Mouse (Mus musculus): ENCODE data around the gene Macrod2. TPM values are rescaled to one million over a fixed set of nuclear protein-coding genes. Genes with fewer than 3 reads are reported as not detected.
A peak's percentile ranks its signal among the peaks of the same experiment; 100 is the strongest.

Macrod2 gene
- polyA plus RNA-seq, 1 experiment from 2014 or later: 34.2 TPM

GRCm38 (mm10) chr2:141308406-141308805 lies 913.3 kb downstream of the Macrod2 start:
- peaks cover 25% of the 10 kb centered on the region for H3K4me1 ChIP-seq
- H3K36me3 ChIP-seq (replicated peaks): no peaks in the 10 kb centered on the region
- H3K9me3 ChIP-seq: no peaks in the 10 kb centered on the region
- H3K27ac ChIP-seq: no peak overlapping the region
- WGBS: 76% methylated on average over 3 of the region's 3 CpGs
- no peak overlapping the region for H3K4me3 ChIP-seq
- no peak for DNase-seq (ENCODE audit: extremely low spot score, low spot score)
- H3K27me3 ChIP-seq (ENCODE audit: poor library complexity, severe bottlenecking): no peaks in the 10 kb centered on the region

- Histone ChIP-seq H3K27ac (peak overlapping the region; percentile 72), H3K4me3 (no peak overlapping the region), H3K4me1 (peaks cover 25% of the 10 kb centered on the region), H3K36me3 (replicated peaks) (no peaks in the 10 kb centered on the region), H3K27me3 (ENCODE audit: poor library complexity, severe bottlenecking) (no peaks in the 10 kb centered on the region), H3K9me3 (no peaks in the 10 kb centered on the region)
- WGBS: 35% methylated on average over 10 of the region's 10 CpGs
- DNase-seq (ENCODE audit: extremely low spot score, low spot score): peak; percentile 29
These were observed 917.2 kb downstream of the Macrod2 start for GRCm38 (mm10) chr2:141312136-141312948.

- Histone ChIP-seq H3K27me3 (ENCODE audit: poor library complexity, severe bottlenecking) (no peaks in the 10 kb centered on the region), H3K36me3 (replicated peaks) (no peaks in the 10 kb centered on the region), H3K9me3 (no peaks in the 10 kb centered on the region), H3K27ac (no peak overlapping the region), H3K4me1 (peaks cover 20% of the 10 kb centered on the region), H3K4me3 (no peak overlapping the region)
- WGBS: 92% methylated on average over 3 of the region's 3 CpGs
- DNase-seq (ENCODE audit: extremely low spot score, low spot score): no peak
These were observed 920.2 kb downstream of the Macrod2 start for GRCm38 (mm10) chr2:141315349-141315748.

DNA sequence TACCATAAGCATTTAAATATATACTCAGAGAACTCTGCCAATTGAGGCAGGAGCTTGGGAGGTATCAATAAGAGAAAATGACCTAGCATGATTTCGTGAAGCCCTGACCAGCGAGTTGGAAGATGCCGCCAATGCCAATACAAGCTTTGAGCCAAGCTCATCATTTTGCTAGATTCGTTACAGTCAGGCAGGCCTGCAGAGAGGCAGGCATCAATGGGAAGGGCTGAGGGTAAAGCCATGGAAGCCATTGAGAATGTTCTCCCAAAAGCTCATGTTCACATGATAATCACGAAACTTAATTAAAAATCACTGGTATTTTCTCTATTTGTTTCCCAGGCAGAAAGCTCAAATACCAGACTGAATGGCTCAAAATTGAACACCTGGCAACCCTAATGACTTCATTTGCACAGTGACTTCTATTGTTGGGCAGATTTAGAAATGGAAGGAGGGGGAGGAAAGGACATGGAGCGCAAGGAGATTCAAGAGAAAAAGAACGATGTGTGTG lies 928.9 kb downstream of the Macrod2 start:
- Histone ChIP-seq H3K9me3 (no peaks in the 10 kb centered on the region), H3K36me3 (replicated peaks) (no peaks in the 10 kb centered on the region), H3K4me3 (no peak overlapping the region), H3K4me1 (no peaks in the 10 kb centered on the region), H3K27ac (no peak overlapping the region), H3K27me3 (ENCODE audit: poor library complexity, severe bottlenecking) (no peaks in the 10 kb centered on the region)
- no peak for DNase-seq (ENCODE audit: extremely low spot score, low spot score)
- WGBS: 86% methylated on average over 7 of the region's 7 CpGs

GRCm38 (mm10) chr2:141327296-141327695 lies 932.2 kb downstream of the Macrod2 start:
- H3K27ac ChIP-seq: no peak overlapping the region
- H3K4me1 ChIP-seq: no peaks in the 10 kb centered on the region
- no peaks in the 10 kb centered on the region for H3K9me3 ChIP-seq
- H3K36me3 ChIP-seq (replicated peaks): no peaks in the 10 kb centered on the region
- WGBS: 88% methylated on average over 6 of the region's 6 CpGs
- no peaks in the 10 kb centered on the region for H3K27me3 ChIP-seq (ENCODE audit: poor library complexity, severe bottlenecking)
- no peak for DNase-seq (ENCODE audit: extremely low spot score, low spot score)
- H3K4me3 ChIP-seq: no peak overlapping the region

- Histone ChIP-seq H3K27me3 (ENCODE audit: poor library complexity, severe bottlenecking) (no peaks in the 10 kb centered on the region), H3K4me1 (no peaks in the 10 kb centered on the region)
- 82% methylated on average over 3 of the region's 3 CpGs for WGBS
These were observed 942.6 kb downstream of the Macrod2 start for GRCm38 (mm10) chr2:141337708-141338107.

DNA sequence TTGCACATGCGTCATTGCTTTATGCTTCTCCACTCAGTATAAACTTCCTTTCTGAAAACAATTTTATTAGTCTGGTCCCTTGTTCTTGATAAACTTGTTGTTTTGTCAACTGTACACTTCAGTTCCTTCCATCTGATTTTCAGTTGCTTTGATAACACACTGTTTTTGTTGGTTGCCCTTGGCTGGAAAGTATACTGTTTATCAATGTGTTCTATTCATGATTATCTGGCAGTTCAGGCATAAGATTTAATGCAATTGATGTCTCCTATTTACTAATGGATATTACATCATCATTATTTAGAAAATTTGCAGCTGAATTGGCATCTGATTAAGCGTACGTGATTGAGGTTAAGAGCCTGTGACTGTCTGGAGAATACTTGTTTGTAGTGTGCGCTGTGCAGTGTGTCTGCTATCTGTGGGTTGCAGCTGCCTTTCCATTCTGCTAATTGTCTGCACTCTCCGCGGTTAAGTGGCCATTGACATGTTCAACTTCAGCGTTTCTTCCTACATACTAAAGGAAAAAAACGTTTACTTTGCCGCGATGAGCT lies 949.0 kb downstream of the Macrod2 start:
- H3K4me1 ChIP-seq: no peaks in the 10 kb centered on the region
- H3K4me3 ChIP-seq: no peak overlapping the region
- no peak overlapping the region for H3K27ac ChIP-seq
- no peaks in the 10 kb centered on the region for H3K36me3 ChIP-seq (replicated peaks)
- no peaks in the 10 kb centered on the region for H3K27me3 ChIP-seq (ENCODE audit: poor library complexity, severe bottlenecking)
- no peaks in the 10 kb centered on the region for H3K9me3 ChIP-seq
- 88% methylated on average over 10 of the region's 10 CpGs for WGBS
- DNase-seq (ENCODE audit: extremely low spot score, low spot score): no peak

More at GRCm38 (mm10) chr2:141337708-141338107, 942.6 kb downstream of the Macrod2 start:
- no peak overlapping the region for H3K27ac ChIP-seq
- no peaks in the 10 kb centered on the region for H3K36me3 ChIP-seq (replicated peaks)
- no peak overlapping the region for H3K4me3 ChIP-seq
- DNase-seq (ENCODE audit: extremely low spot score, low spot score): no peak
- H3K9me3 ChIP-seq: no peaks in the 10 kb centered on the region

- 83% methylated on average over 2 of the region's 2 CpGs for WGBS
- H3K27ac ChIP-seq: no peak overlapping the region
- no peaks in the 10 kb centered on the region for H3K36me3 ChIP-seq (replicated peaks)
- no peak overlapping the region for H3K4me3 ChIP-seq
- H3K9me3 ChIP-seq: no peaks in the 10 kb centered on the region
- no peak for DNase-seq (ENCODE audit: extremely low spot score, low spot score)
- H3K4me1 ChIP-seq: peaks cover 6% of the 10 kb centered on the region
- no peaks in the 10 kb centered on the region for H3K27me3 ChIP-seq (ENCODE audit: poor library complexity, severe bottlenecking)
These were observed 957.5 kb downstream of the Macrod2 start for GRCm38 (mm10) chr2:141352623-141353022.

GRCm38 (mm10) chr2:141388632-141389031 lies 993.5 kb downstream of the Macrod2 start:
- 85% methylated on average over 2 of the region's 2 CpGs for WGBS
- Histone ChIP-seq H3K27ac (no peak overlapping the region), H3K4me3 (no peak overlapping the region), H3K4me1 (peaks cover 8% of the 10 kb centered on the region), H3K27me3 (ENCODE audit: poor library complexity, severe bottlenecking) (no peaks in the 10 kb centered on the region), H3K36me3 (replicated peaks) (no peaks in the 10 kb centered on the region), H3K9me3 (no peaks in the 10 kb centered on the region)
- no peak for DNase-seq (ENCODE audit: extremely low spot score, low spot score)

- Histone ChIP-seq H3K4me3 (no peak overlapping the region), H3K27ac (no peak overlapping the region)
- 90% methylated on average over 4 of the region's 4 CpGs for WGBS
These were observed 996.1 kb downstream of the Macrod2 start for GRCm38 (mm10) chr2:141391229-141391628.

GRCm38 (mm10) chr2:141394806-141395205 lies 999.7 kb downstream of the Macrod2 start:
- 63% methylated on average over 1 of the region's 1 CpGs for WGBS
- Histone ChIP-seq H3K27me3 (ENCODE audit: poor library complexity, severe bottlenecking) (no peaks in the 10 kb centered on the region), H3K27ac (no peak overlapping the region), H3K4me3 (no peak overlapping the region), H3K4me1 (peaks cover 15% of the 10 kb centered on the region), H3K36me3 (replicated peaks) (no peaks in the 10 kb centered on the region), H3K9me3 (no peaks in the 10 kb centered on the region)
- DNase-seq (ENCODE audit: extremely low spot score, low spot score): no peak

More at GRCm38 (mm10) chr2:141391229-141391628, 996.1 kb downstream of the Macrod2 start:
- Histone ChIP-seq H3K9me3 (no peaks in the 10 kb centered on the region), H3K27me3 (ENCODE audit: poor library complexity, severe bottlenecking) (no peaks in the 10 kb centered on the region), H3K36me3 (replicated peaks) (no peaks in the 10 kb centered on the region), H3K4me1 (peaks cover 9% of the 10 kb centered on the region)
- no peak for DNase-seq (ENCODE audit: extremely low spot score, low spot score)

DNA sequence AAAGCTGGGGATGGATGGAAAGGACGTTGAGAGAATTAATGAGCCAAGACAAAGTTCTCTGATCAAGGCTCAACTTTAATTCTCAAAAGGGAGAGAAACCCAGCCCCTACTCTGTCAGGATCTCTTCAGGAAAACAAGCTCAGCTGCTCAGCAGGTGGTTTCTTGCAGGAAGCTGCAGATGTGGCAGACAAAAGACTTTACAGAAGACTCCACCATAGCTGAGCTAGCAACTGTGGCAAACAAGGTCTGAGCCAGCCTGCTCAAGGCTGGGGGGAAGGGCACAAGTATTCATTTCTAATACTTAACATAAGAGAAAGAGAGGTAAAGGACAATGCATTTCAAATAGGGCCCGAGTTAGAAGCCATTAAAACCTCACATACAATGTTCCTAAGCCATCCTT lies 1013.7 kb downstream of the Macrod2 start:
- Histone ChIP-seq H3K4me1 (peaks cover 10% of the 10 kb centered on the region), H3K9me3 (no peaks in the 10 kb centered on the region), H3K4me3 (no peak overlapping the region), H3K36me3 (replicated peaks) (no peaks in the 10 kb centered on the region), H3K27me3 (ENCODE audit: poor library complexity, severe bottlenecking) (no peaks in the 10 kb centered on the region), H3K27ac (no peak overlapping the region)
- WGBS: 15% methylated on average over 2 of the region's 2 CpGs
- DNase-seq (ENCODE audit: extremely low spot score, low spot score): no peak

DNA sequence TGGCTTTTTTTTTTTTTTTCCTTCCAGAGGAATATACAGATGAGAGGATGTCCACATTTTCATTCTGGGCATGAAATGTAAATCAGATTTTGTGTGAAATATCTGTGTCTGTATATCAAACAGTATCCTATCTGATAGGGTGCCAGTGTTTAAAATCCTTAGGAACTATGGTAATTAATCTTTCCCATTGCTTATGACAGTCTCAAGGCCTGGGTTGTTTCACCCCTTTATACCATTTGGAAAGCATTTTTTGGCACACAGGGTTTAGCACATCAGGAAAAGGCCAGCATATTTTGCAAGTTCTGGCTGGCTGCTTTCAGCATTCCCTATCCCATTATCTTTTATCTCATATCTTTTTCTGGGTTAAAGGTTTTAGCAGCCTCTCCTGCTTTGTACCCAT lies 1021.3 kb downstream of the Macrod2 start:
- DNase-seq (ENCODE audit: extremely low spot score, low spot score): no peak
- Histone ChIP-seq H3K27ac (no peak overlapping the region), H3K27me3 (ENCODE audit: poor library complexity, severe bottlenecking) (no peaks in the 10 kb centered on the region), H3K36me3 (replicated peaks) (no peaks in the 10 kb centered on the region), H3K4me1 (no peaks in the 10 kb centered on the region), H3K4me3 (no peak overlapping the region), H3K9me3 (no peaks in the 10 kb centered on the region)
